Mouse (Mus musculus) heart, adult 2 months (tissue): ENCODE data around the gene Zfp28.

Experiments
- CTCF ChIP-seq: fragments of 200-600 bp; IDR thresholded peaks from 2 replicates; pipeline ENCODE4 v1.8.1; 2022; ENCODE audit warnings: antibody characterized with exemption, mild to moderate bottlenecking, moderate library complexity
- EP300 ChIP-seq: fragments of 200-500 bp; IDR thresholded peaks from 2 replicates; pipeline ENCODE4 v1.6.1; 2011; ENCODE audit warnings: low read depth, low read length, control low read depth; ENCODE audit not compliant: insufficient read depth
- POLR2A ChIP-seq: fragments of 200-500 bp; IDR thresholded peaks from 2 replicates; pipeline ENCODE4 v1.6.1; 2011; ENCODE audit warnings: mild to moderate bottlenecking, low read depth, low read length, control low read depth; ENCODE audit not compliant: insufficient read depth

DNA sequence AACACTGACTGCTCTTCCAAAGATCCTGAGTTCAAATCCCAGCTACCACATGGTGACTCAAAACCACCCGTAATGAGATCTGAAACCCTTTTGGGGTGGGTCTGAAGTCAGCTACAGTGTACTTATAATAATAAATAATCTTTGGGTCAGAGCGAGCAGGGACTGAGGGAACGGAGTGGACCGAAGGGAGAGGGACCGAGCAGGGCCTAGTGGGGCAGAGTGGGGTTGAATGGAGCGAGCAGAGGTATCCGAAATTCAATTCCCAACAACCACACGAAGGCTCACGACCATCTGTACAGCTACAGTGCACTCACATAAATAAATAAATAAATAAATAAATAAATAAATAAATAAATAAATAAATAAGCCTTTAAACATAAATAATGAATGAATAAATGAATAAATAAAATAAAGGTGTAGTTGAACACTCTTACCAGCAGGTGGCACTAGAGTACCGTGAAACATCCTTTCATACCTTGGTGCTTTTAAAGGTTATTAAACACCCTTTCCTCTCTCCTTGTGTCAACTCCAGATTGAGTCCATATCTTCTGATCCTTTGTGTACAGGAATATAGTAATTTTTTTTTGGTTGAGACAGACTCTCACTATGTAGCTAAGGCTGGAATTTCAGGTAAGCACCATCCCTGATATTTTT lies 24.0 kb upstream of the Zfp28 start:
- TF ChIP-seq EP300: no peak
- peak; percentile 83 for TF ChIP-seq CTCF
- no peak for TF ChIP-seq POLR2A
